Mouse (Mus musculus) left cerebral cortex, postnatal 36 days (tissue): ENCODE measurements around the gene Frs3. TPM values are rescaled to one million over a fixed set of nuclear protein-coding genes. Genes with fewer than 3 reads are reported as not detected.

Source experiments
- DNase-seq, 2 experiments: peaks; one replicate each; pipeline ENCODE4 v3.0.0; 2021 to 2022; ENCODE audit warnings: low spot score in 2 of 2, mixed read lengths in 1 of 2
- intact Hi-C: fragments of 180-260 bp; cut with DNase I; formaldehyde crosslinking; loops from one replicate; pipeline ENCODE4 v1.15.1; 2025
- total RNA-seq, 2 experiments: library from RNA; stranded (reverse); gene quantifications; 2 replicates each; pipeline ENCODE4 v1.2.3; 2021

Gene Frs3
- total RNA-seq, 2 experiments from 2014 or later, result 29.8 to 31.6 TPM

GRCm38 (mm10) chr17:47688344-47688607 is 554 bp upstream of the Frs3 start, which contains the start of gene Tomm6:
Tomm6 (minus strand) TSS chr17:47688386.
- no peak for DNase-seq
- intact Hi-C loops, result loop anchor here (5.0 kb wide), 3 partner anchors 61 to 181 kb away; partner anchors contain the start of genes Bysl, Ccnd3, Gm20517 and Med20

- intact Hi-C loops, result loop anchor here (5.0 kb wide), 3 partner anchors 63 to 183 kb away; partner anchors contain the start of genes Bysl, Ccnd3, Gm20517 and Med20
Measured at GRCm38 (mm10) chr17:47689894-47690293, 1.1 kb downstream of the Frs3 start.

GRCm38 (mm10) chr17:47691650-47692049 is 2.8 kb downstream of the Frs3 start:
- intact Hi-C loops, result no loop called here
- DNase-seq, result no peak

More at GRCm38 (mm10) chr17:47689894-47690293, 1.1 kb downstream of the Frs3 start:
- no peak for DNase-seq

DNA sequence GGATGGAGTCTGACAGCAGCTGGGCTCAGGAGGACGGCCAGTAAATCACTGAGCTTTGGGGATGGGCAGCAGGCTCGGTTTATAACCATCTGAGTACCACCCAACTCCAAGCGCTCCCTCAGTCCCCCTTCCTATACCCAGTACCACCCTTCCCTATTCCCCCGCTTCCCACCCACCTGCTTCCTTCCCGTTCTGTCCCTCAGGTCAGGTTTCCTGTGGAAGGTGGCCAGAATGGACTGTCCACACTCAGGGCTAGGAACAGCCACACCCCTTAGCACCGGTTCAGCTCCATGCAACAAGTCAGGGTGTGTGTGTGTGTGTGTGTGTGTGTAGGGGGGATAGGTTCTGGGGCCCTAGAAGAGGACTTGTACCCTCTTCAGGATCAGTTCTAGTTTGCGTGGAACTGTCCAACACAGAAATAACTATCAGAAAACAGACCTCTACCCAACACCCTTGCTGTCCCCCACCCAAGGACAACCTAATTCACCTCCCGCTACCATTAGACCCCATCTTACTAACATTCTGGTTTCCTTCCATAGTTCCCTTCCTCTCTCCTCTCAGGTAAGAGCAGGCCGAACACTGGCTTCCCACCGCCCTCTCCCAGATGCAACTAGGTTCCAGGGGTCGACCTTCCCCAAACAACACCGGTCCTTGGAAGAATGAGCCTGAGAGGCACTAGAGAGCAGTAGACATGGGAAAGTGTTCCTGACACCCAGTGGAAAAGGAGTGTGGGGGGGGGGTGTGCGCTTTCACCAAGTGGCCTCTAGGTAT is 5.0 kb downstream of the Frs3 start:
- no peak for DNase-seq
- intact Hi-C loops, result no loop called here

GRCm38 (mm10) chr17:47694442-47694502 is 5.4 kb downstream of the Frs3 start, which contains the start of gene Gm21981:
Gm21981 (minus strand) TSS chr17:47694455.
- intact Hi-C loops, result no loop called here
- DNase-seq, result no peak

- intact Hi-C loops, result no loop called here
- DNase-seq, result peak; percentile 96
Measured at GRCm38 (mm10) chr17:47694503-47695336, 5.9 kb downstream of the Frs3 start, which contains the start of gene Prickle4. Prickle4 (minus strand) TSS chr17:47694736.

- DNase-seq, result no peak
- intact Hi-C loops, result no loop called here
Measured at GRCm38 (mm10) chr17:47695337-47695710, 6.5 kb downstream of the Frs3 start.

GRCm38 (mm10) chr17:47698156-47698555 is 9.3 kb downstream of the Frs3 start:
- no peak for DNase-seq
- intact Hi-C loops, result no loop called here

DNA sequence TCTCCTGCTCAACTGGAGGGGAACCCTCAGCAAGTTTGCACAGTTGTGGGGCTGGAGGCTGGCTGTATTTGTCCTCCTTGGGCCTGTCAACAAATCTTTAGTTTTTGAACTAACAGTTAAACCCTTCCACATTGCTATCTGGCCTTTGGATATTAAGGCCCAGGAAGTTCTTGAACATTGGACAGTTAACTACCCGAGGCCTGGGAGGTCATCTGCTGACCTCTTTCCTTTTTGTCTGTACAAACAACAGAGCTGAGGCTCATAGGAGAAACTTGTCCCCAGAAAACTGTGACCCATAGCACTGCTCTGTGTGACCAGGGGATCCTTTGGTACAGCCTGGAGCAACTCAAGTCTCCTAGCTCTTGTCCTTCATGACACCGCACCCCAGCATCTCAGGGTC is 10.2 kb downstream of the Frs3 start:
- intact Hi-C loops, result no loop called here
- DNase-seq, result no peak

DNA sequence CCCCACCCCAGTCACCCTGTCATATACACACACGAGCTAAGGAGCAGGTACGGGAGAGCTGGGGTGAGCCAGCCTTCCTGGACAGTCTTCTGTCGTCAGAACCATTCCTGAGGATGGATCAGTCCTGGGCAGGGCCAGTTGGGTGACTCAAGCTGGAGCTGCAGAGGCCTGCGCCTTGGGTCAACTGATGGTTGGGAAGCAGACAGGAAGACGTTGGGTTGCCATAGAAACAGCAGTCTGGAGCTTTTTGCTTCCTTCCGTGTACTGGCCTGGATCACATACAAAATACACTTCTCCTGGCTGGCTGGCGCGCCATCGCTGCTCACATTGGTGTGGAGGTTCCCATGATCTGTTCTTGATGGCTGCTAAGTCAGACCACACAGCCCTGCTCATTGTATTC is 13.0 kb downstream of the Frs3 start:
- DNase-seq, result no peak
- intact Hi-C loops, result no loop called here

GRCm38 (mm10) chr17:47702548-47703345 is 13.9 kb downstream of the Frs3 start:
- DNase-seq, result no peak
- intact Hi-C loops, result no loop called here

GRCm38 (mm10) chr17:47703556-47703955 is 14.7 kb downstream of the Frs3 start:
- intact Hi-C loops, result no loop called here
- no peak for DNase-seq

GRCm38 (mm10) chr17:47704692-47705091 is 15.9 kb downstream of the Frs3 start:
- no peak for DNase-seq
- intact Hi-C loops, result no loop called here

DNA sequence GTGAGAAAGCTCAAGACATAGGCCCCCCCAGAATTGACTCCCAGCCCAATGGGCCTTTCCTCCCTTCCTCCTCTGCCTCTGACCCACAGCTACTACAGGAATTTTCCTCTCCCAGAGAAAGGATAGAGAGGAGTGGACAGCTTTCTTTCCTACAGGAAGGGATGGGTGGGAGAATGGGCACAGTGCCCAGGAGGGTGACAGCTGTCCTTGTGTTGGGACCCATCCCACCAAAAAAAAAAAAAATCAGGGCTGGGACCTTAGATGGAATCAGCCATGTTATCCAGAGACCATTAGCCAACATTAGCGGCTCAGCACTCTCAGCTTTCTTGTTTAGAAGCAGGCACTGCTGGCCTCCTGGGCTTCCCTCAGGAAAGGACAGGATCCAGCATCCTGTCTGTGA is 17.4 kb downstream of the Frs3 start:
- DNase-seq, result no peak

GRCm38 (mm10) chr17:47707961-47708360 is 19.1 kb downstream of the Frs3 start:
- no peak for DNase-seq
- intact Hi-C loops, result no loop called here

More for the DNA sequence above, 17.4 kb downstream of the Frs3 start:
- intact Hi-C loops, result no loop called here

GRCm38 (mm10) chr17:47708972-47709371 is 20.1 kb downstream of the Frs3 start:
- no peak for DNase-seq
- intact Hi-C loops, result no loop called here

- DNase-seq, result no peak
- intact Hi-C loops, result no loop called here
Measured at GRCm38 (mm10) chr17:47710036-47710435, 21.2 kb downstream of the Frs3 start.

GRCm38 (mm10) chr17:47711883-47712282 is 23.1 kb downstream of the Frs3 start:
- DNase-seq, result no peak
- intact Hi-C loops, result no loop called here

GRCm38 (mm10) chr17:47712889-47713571 is 24.2 kb downstream of the Frs3 start:
- no peak for DNase-seq
- intact Hi-C loops, result no loop called here

DNA sequence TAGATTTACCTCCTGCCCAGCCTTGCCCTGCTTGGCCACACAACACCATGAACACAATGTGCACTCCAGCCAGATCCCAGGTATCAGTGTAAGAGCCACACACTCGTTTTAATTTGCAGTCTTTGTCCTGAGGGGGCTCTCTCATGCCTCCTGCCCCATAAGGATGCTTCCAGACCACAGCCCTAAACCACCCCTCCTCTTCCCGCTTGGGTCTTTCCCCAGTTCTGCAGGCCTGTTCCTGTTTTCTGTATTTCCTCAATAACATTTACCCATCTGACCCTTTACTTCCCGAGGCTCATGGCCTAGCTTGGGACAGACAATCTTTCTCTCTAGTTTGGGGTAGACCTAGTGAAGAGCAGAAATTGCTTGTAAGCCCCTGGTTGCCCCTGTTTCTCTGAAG is 26.2 kb downstream of the Frs3 start:
- DNase-seq, result no peak
- intact Hi-C loops, result no loop called here
